Mouse (Mus musculus): ENCODE results near the gene Pole.

GRCm38 (mm10) chr5:110357531-110358179 is 71.5 kb downstream of the Pole start:
- peak; percentile 93 for TF ChIP-seq CTCF (IDR thresholded peaks at IDR 0.05; ENCODE audit: low read depth)
- TF ChIP-seq EP300 (optimal IDR thresholded peaks at IDR 0.05): no peak

All from stomach, postnatal 0 days (tissue).